Mouse (Mus musculus): ENCODE results near the gene Erich4. TPM values are rescaled to one million over a fixed set of nuclear protein-coding genes. Genes with fewer than 3 reads are reported as not detected.

Erich4 gene
- total RNA-seq, 1 experiment = not detected

DNA sequence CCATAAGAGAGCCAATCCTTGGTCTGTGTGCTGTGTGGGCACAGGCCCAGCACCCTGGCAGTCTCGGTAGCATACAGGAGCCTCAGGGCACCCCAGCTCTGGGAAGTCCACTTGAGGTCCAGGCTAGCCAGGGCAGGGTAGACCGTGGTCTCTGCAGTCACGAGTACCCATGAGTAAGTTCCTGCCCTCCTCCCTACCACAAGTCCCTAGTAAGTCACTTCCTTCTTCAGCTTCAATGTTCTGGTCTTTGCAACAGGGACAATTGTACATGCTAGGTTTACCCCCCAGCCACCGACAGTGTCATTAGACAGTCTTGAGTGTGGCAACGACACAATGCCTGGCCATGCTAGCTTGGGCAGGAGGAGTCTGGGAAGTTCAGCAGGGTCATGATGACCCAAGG lies 17.0 kb upstream of the Erich4 start:
- in situ Hi-C loops (cut with MboI; ENCODE audit: low sequenced_read_pairs in 2 of 2, unreplicated experiment in 2 of 2) = no loop called here
- Histone ChIP-seq H3K9ac (ENCODE audit: insufficient read depth, low read depth, low read length, poor library complexity, severe bottlenecking) (no peak overlapping the region), H3K4me3 (ENCODE audit: insufficient read depth in 1 of 2, low read depth in 1 of 2, low read length in 2 of 2, poor library complexity in 1 of 2, severe bottlenecking in 1 of 2) (no peak overlapping the region), H3K4me1 (ENCODE audit: control insufficient read depth in 2 of 2, insufficient read depth in 2 of 2, low read length in 2 of 2, poor library complexity in 1 of 2) (peaks cover 0 to 6% of the 10 kb centered on the region in 2 experiments; a peak in 2 of 4 replicates), H3K27ac (ENCODE audit: insufficient read depth, low read depth, low read length, poor library complexity, severe bottlenecking) (no peak overlapping the region), H3K9me3 (ENCODE audit: control insufficient read depth, insufficient read depth, low read depth, low read length) (no peaks in the 10 kb centered on the region), H3K36me3 (ENCODE audit: control insufficient read depth, insufficient read depth, low read length, poor library complexity, severe bottlenecking) (peaks cover 29% of the 10 kb centered on the region)
- no peak for DNase-seq (ENCODE audit: low read depth, low spot score)
- TF ChIP-seq ZC3H11A (IDR thresholded peaks at IDR 0.05; ENCODE audit: borderline replicate concordance, low read depth, low read length) = no peak
- TF ChIP-seq CHD2 (IDR thresholded peaks at IDR 0.05; ENCODE audit: low read depth, low read length) = no peak
- no peak for TF ChIP-seq MAFK (IDR thresholded peaks at IDR 0.05; ENCODE audit: insufficient read depth, low read depth, low read length)
- TF ChIP-seq HCFC1 (IDR thresholded peaks at IDR 0.05; ENCODE audit: borderline replicate concordance, insufficient read depth, low read length) = no peak
- no peak for TF ChIP-seq ZNF384 (IDR thresholded peaks at IDR 0.05; ENCODE audit: low read depth, low read length)

DNA sequence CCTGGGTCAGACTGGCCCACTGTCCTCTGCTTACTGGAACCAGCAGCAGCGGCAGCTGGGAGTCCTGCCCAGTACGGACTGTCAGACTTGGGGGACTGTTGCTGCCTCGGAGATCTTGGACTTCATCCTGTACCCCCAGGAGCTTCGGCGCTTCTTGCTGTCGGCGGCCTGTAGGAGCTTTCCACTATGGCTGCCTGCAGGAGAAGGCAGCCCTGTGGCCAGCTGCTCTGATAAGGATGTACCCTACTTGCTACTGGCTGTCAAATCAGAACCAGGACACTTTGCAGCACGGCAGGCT lies 12.6 kb upstream of the Erich4 start:
- no peak for DNase-seq (ENCODE audit: low read depth, low spot score)
- TF ChIP-seq ZC3H11A (IDR thresholded peaks at IDR 0.05; ENCODE audit: borderline replicate concordance, low read depth, low read length) = no peak
- TF ChIP-seq MAFK (IDR thresholded peaks at IDR 0.05; ENCODE audit: insufficient read depth, low read depth, low read length) = no peak
- no peak for TF ChIP-seq HCFC1 (IDR thresholded peaks at IDR 0.05; ENCODE audit: borderline replicate concordance, insufficient read depth, low read length)
- TF ChIP-seq ZNF384 (IDR thresholded peaks at IDR 0.05; ENCODE audit: low read depth, low read length) = no peak
- no peak for TF ChIP-seq CHD2 (IDR thresholded peaks at IDR 0.05; ENCODE audit: low read depth, low read length)
- peaks cover 37% of the 10 kb centered on the region for H3K36me3 ChIP-seq (ENCODE audit: control insufficient read depth, insufficient read depth, low read length, poor library complexity, severe bottlenecking)
- H3K9ac ChIP-seq (ENCODE audit: insufficient read depth, low read depth, low read length, poor library complexity, severe bottlenecking) = no peak overlapping the region
- in situ Hi-C loops (cut with MboI; ENCODE audit: low sequenced_read_pairs in 2 of 2, unreplicated experiment in 2 of 2) = no loop called here
- no peaks in the 10 kb centered on the region for H3K9me3 ChIP-seq (ENCODE audit: control insufficient read depth, insufficient read depth, low read depth, low read length)
- H3K4me1 ChIP-seq (ENCODE audit: control insufficient read depth in 2 of 2, insufficient read depth in 2 of 2, low read length in 2 of 2, poor library complexity in 1 of 2) = peaks cover 0 to 16% of the 10 kb centered on the region in 2 experiments; a peak in 3 of 4 replicates
- H3K27ac ChIP-seq (ENCODE audit: insufficient read depth, low read depth, low read length, poor library complexity, severe bottlenecking) = no peak overlapping the region
- peak overlapping the region in 1 of 2 experiments; percentile 18; a peak in 1 of 4 replicates for H3K4me3 ChIP-seq (ENCODE audit: insufficient read depth in 1 of 2, low read depth in 1 of 2, low read length in 2 of 2, poor library complexity in 1 of 2, severe bottlenecking in 1 of 2)

DNA sequence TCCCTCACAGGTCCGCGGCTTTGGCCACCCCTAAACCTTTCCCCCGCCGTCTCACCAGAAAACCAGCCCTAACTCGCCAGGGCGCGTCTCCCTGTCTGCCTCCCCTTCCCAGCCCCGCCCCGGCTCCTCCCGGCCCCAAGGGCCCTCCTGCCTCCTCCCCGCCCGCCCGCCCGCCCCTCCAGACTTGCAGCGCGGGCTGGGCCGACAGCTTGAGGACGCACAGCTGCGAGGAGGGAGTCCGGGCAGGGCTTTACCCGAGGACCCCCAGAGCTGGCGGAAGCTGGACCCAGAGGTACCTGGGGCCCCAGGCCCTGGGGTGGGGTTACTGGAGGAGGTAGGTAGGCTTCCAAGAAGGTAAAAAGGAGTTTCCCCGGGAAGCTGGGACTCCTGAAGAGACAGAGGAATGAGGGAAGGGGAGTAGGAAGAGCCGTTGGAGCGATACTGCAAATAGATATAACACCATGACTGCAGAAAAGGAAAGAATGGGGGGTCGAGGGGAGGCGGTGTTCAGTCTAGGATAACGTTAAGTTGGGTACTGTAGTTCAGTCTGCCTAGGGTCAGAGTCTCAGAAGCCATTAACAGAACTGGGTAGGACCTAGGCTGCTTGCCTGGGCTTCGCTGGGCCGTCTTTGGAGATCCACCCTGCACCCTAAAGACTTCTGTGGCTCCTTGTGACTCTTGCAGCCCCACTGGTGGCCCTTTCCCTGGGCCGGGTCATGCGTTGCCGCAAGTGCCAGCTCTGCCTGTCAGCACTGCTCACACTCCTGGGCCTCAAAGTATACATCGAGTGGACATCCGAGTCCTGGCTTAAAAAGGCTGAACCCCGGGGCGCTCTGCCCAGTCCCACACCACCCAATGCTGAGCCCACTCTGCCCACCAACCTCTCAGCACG lies 12.0 kb upstream of the Erich4 start:
- H3K4me1 ChIP-seq (ENCODE audit: control insufficient read depth in 2 of 2, insufficient read depth in 2 of 2, low read length in 2 of 2, poor library complexity in 1 of 2) = peaks cover 0 to 16% of the 10 kb centered on the region in 2 experiments; a peak in 3 of 4 replicates
- peak overlapping the region; percentile 51 to 56 for H3K4me3 ChIP-seq (ENCODE audit: insufficient read depth in 1 of 2, low read depth in 1 of 2, low read length in 2 of 2, poor library complexity in 1 of 2, severe bottlenecking in 1 of 2)
- peak overlapping the region; percentile 60; the same call in 1 of the 2 replicates for H3K9ac ChIP-seq (ENCODE audit: insufficient read depth, low read depth, low read length, poor library complexity, severe bottlenecking)
- no peaks in the 10 kb centered on the region for H3K9me3 ChIP-seq (ENCODE audit: control insufficient read depth, insufficient read depth, low read depth, low read length)
- peak; percentile 62 for DNase-seq (ENCODE audit: low read depth, low spot score)
- peaks cover 33% of the 10 kb centered on the region for H3K36me3 ChIP-seq (ENCODE audit: control insufficient read depth, insufficient read depth, low read length, poor library complexity, severe bottlenecking)
- no peak overlapping the region for H3K27ac ChIP-seq (ENCODE audit: insufficient read depth, low read depth, low read length, poor library complexity, severe bottlenecking)
- in situ Hi-C loops (cut with MboI; ENCODE audit: low sequenced_read_pairs in 2 of 2, unreplicated experiment in 2 of 2) = no loop called here
- TF ChIP-seq CHD2 (IDR thresholded peaks at IDR 0.05; ENCODE audit: low read depth, low read length) = no peak
- TF ChIP-seq ZC3H11A (IDR thresholded peaks at IDR 0.05; ENCODE audit: borderline replicate concordance, low read depth, low read length) = no peak
- no peak for TF ChIP-seq HCFC1 (IDR thresholded peaks at IDR 0.05; ENCODE audit: borderline replicate concordance, insufficient read depth, low read length)
- TF ChIP-seq MAFK (IDR thresholded peaks at IDR 0.05; ENCODE audit: insufficient read depth, low read depth, low read length) = no peak
- TF ChIP-seq ZNF384 (IDR thresholded peaks at IDR 0.05; ENCODE audit: low read depth, low read length) = no peak

DNA sequence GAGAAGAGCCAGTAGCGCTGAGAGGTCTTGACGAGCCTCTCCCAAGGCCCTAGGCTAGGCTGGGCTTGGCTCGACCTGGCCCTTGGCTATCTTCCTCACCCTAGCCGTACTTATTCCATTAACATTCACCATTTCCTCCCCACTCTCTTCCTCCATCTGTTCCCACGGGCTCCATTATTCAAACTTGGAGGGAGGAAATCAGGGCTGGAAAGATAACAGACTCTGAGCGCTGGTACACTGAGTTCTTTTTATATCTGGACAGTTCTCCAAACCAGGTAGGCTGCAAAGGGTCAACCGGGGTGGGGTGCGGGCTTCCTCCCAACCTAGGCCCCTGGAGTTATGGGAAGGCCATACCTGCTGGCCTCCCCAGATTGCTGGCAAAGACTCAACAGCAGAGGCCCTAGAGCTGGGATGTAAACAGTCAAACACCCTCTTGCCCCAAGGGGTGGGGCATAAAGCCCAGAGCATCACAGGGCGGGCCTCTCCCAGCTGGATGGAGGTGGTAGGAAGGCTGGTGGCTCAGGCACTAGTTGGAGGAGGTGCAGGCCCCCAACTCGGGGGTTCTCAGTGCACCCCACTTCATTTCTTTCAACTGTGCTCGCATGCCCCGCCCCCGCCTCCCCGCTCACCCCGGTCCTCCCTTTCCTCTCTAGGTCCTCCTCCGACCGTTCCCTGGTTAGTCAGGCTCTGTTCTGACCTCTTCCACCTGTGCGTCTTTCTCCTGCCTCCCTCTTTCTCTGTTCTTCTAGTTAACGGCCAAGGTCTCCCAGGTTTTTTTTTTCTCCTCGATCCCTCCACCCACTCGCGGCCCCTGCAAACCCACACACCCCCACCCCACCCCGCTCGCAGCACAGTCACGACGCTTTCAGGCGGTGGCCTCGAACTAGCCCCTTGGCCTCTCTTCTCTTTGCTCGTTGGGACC lies 11.1 kb upstream of the Erich4 start, which contains the start of gene B3gnt8:
TSS of gene B3gnt8 (plus strand) at position 146 of the 922 bp plus-strand sequence.
- no peak for TF ChIP-seq MAFK (IDR thresholded peaks at IDR 0.05; ENCODE audit: insufficient read depth, low read depth, low read length)
- TF ChIP-seq ZC3H11A (IDR thresholded peaks at IDR 0.05; ENCODE audit: borderline replicate concordance, low read depth, low read length) = no peak
- no peak for TF ChIP-seq HCFC1 (IDR thresholded peaks at IDR 0.05; ENCODE audit: borderline replicate concordance, insufficient read depth, low read length)
- TF ChIP-seq ZNF384 (IDR thresholded peaks at IDR 0.05; ENCODE audit: low read depth, low read length) = no peak
- no peak for TF ChIP-seq CHD2 (IDR thresholded peaks at IDR 0.05; ENCODE audit: low read depth, low read length)
- Histone ChIP-seq H3K9me3 (ENCODE audit: control insufficient read depth, insufficient read depth, low read depth, low read length) (no peaks in the 10 kb centered on the region), H3K4me3 (ENCODE audit: insufficient read depth in 1 of 2, low read depth in 1 of 2, low read length in 2 of 2, poor library complexity in 1 of 2, severe bottlenecking in 1 of 2) (peak within 1 kb of the TSS; percentile 51 to 56), H3K4me1 (ENCODE audit: control insufficient read depth in 2 of 2, insufficient read depth in 2 of 2, low read length in 2 of 2, poor library complexity in 1 of 2) (peaks cover 0 to 16% of the 10 kb centered on the region in 2 experiments; a peak in 3 of 4 replicates), H3K27ac (ENCODE audit: insufficient read depth, low read depth, low read length, poor library complexity, severe bottlenecking) (no peak within 1 kb of the TSS), H3K36me3 (ENCODE audit: control insufficient read depth, insufficient read depth, low read length, poor library complexity, severe bottlenecking) (peaks cover 32% of the 10 kb centered on the region), H3K9ac (ENCODE audit: insufficient read depth, low read depth, low read length, poor library complexity, severe bottlenecking) (peak within 1 kb of the TSS; percentile 31; the same call in 1 of the 2 replicates)
- in situ Hi-C loops (cut with MboI; ENCODE audit: low sequenced_read_pairs in 2 of 2, unreplicated experiment in 2 of 2) = no loop called here
- no peak for DNase-seq (ENCODE audit: low read depth, low spot score)

Data from ES-E14 (cell line).